Mouse (Mus musculus) heart, adult 2 months (tissue): Measurements from ENCODE around the gene Bhlha15. TPM values are rescaled to one million over a fixed set of nuclear protein-coding genes. Genes with fewer than 3 reads are reported as not detected.

Experiments
- DNase-seq, 2 experiments: peaks; one replicate each; pipeline ENCODE4 v3.0.0; 2021
- H3K27ac ChIP-seq: fragments of 200-600 bp; 2 replicates; pipeline ENCODE4 v1.8.1; 2022
- H3K27me3 ChIP-seq: fragments of 200-500 bp; 2 replicates; pipeline ENCODE4 v1.6.1; 2012; ENCODE audit warnings: mild to moderate bottlenecking, low read length, inconsistent platforms, mixed read lengths; ENCODE audit not compliant: control insufficient read depth, insufficient read depth
- H3K36me3 ChIP-seq: fragments of 200-500 bp; 2 replicates; pipeline ENCODE4 v1.6.1; 2012; ENCODE audit warnings: low read length, inconsistent platforms; ENCODE audit not compliant: control insufficient read depth, insufficient read depth
- H3K4me1 ChIP-seq: fragments of 200-500 bp; 2 replicates; pipeline ENCODE4 v1.6.1; 2011; ENCODE audit warnings: low read length; ENCODE audit not compliant: control insufficient read depth, insufficient read depth
- H3K4me3 ChIP-seq: fragments of 200-600 bp; 2 replicates; pipeline ENCODE4 v1.8.1; 2022
- H3K79me2 ChIP-seq: fragments of 200-500 bp; replicated peaks from 2 replicates; pipeline ENCODE4 v1.6.1; 2012; ENCODE audit warnings: mild to moderate bottlenecking, inconsistent platforms, low read length, moderate library complexity, mixed read lengths; ENCODE audit not compliant: control insufficient read depth, insufficient read depth
- H3K9ac ChIP-seq: fragments of 200-500 bp; 2 replicates; pipeline ENCODE4 v1.6.1; 2012; ENCODE audit warnings: low read depth, mild to moderate bottlenecking, control low read depth, inconsistent platforms, low read length, mixed read lengths
- CTCF ChIP-seq: fragments of 200-600 bp; IDR thresholded peaks from 2 replicates; pipeline ENCODE4 v1.8.1; 2022; ENCODE audit warnings: antibody characterized with exemption, mild to moderate bottlenecking, moderate library complexity
- EP300 ChIP-seq: fragments of 200-500 bp; IDR thresholded peaks from 2 replicates; pipeline ENCODE4 v1.6.1; 2011; ENCODE audit warnings: low read depth, low read length, control low read depth; ENCODE audit not compliant: insufficient read depth
- POLR2A ChIP-seq: fragments of 200-500 bp; IDR thresholded peaks from 2 replicates; pipeline ENCODE4 v1.6.1; 2011; ENCODE audit warnings: mild to moderate bottlenecking, low read depth, low read length, control low read depth; ENCODE audit not compliant: insufficient read depth
- WGBS: fragments of 180-500 bp; shearing (Covaris S2); methylation state at CpG from one replicate; pipeline ENCODE4 v1.1.7; 2018; 5-methylcytosine and 5-hydroxymethylcytosine counted together
- intact Hi-C: fragments of 180-260 bp; cut with DNase I; formaldehyde crosslinking; loops from one replicate; pipeline ENCODE4 v1.15.1; 2025
- polyA plus RNA-seq: library from polyadenylated mRNA; depleted of rRNA; stranded (reverse); fragments of >200 nt; gene quantifications from 2 replicates; pipeline ENCODE4 v1.2.3, GENCODE M21; 2012
- total RNA-seq, 2 experiments: library from RNA; stranded (reverse); gene quantifications; 2 replicates each; pipeline ENCODE4 v1.2.3; 2021

Bhlha15 gene
- total and polyA plus RNA-seq, 3 experiments, result 0.08 TPM; not detected in 2

GRCm38 (mm10) chr5:144204911-144205310 lies 14.8 kb downstream of the Bhlha15 start:
- H3K9ac ChIP-seq, result no peak overlapping the region
- no peaks in the 10 kb centered on the region for H3K27me3 ChIP-seq
- 90% methylated on average over 10 of the region's 10 CpGs for WGBS
- intact Hi-C loops, result loop anchor here (5.0 to 10.0 kb wide), 2 partner anchors 180 to 527 kb away; no protein-coding TSS in a partner anchor
- DNase-seq, result no peak
- H3K27ac ChIP-seq, result no peak overlapping the region
- H3K36me3 ChIP-seq, result no peaks in the 10 kb centered on the region
- no peaks in the 10 kb centered on the region for H3K4me1 ChIP-seq
- TF ChIP-seq EP300, result no peak
- no peak for TF ChIP-seq CTCF
- TF ChIP-seq POLR2A, result no peak
- no peaks in the 10 kb centered on the region for H3K79me2 ChIP-seq
- no peak overlapping the region for H3K4me3 ChIP-seq

GRCm38 (mm10) chr5:144206069-144206468 lies 16.0 kb downstream of the Bhlha15 start:
- H3K9ac ChIP-seq, result no peak overlapping the region
- H3K27me3 ChIP-seq, result no peaks in the 10 kb centered on the region
- no peaks in the 10 kb centered on the region for H3K36me3 ChIP-seq
- TF ChIP-seq CTCF (no peak), POLR2A (no peak), EP300 (no peak)
- WGBS, result 97% methylated on average over 15 of the region's 15 CpGs
- intact Hi-C loops, result loop anchor here (5.0 to 10.0 kb wide), 2 partner anchors 179 to 526 kb away; no protein-coding TSS in a partner anchor
- no peaks in the 10 kb centered on the region for H3K79me2 ChIP-seq
- no peak overlapping the region for H3K27ac ChIP-seq
- H3K4me1 ChIP-seq, result no peaks in the 10 kb centered on the region
- DNase-seq, result no peak
- H3K4me3 ChIP-seq, result no peak overlapping the region

- H3K4me1 ChIP-seq, result no peaks in the 10 kb centered on the region
- no peak overlapping the region for H3K4me3 ChIP-seq
- TF ChIP-seq CTCF, result peak; percentile 94
- no peak for TF ChIP-seq EP300
- H3K27ac ChIP-seq, result no peak overlapping the region
- 51% methylated on average over 11 of the region's 11 CpGs for WGBS
- peak; percentile 30 to 60 for DNase-seq
- no peak overlapping the region for H3K9ac ChIP-seq
- intact Hi-C loops, result loop anchor here (5.0 to 10.0 kb wide), 2 partner anchors 177 to 525 kb away; no protein-coding TSS in a partner anchor
- no peaks in the 10 kb centered on the region for H3K36me3 ChIP-seq
- H3K27me3 ChIP-seq, result no peaks in the 10 kb centered on the region
- H3K79me2 ChIP-seq, result no peaks in the 10 kb centered on the region
Measured at GRCm38 (mm10) chr5:144207478-144207877, 17.4 kb downstream of the Bhlha15 start.

- H3K79me2 ChIP-seq, result no peaks in the 10 kb centered on the region; the same call in 1 of the 2 replicates
- peak; percentile 49 to 67 for DNase-seq
- no peak overlapping the region for H3K9ac ChIP-seq
- WGBS, result 41% methylated on average over 7 of the region's 7 CpGs
- no peaks in the 10 kb centered on the region for H3K27me3 ChIP-seq
- H3K4me1 ChIP-seq, result peaks cover 2% of the 10 kb centered on the region
- TF ChIP-seq POLR2A, result no peak
- peak; percentile 89 for TF ChIP-seq CTCF
- 0 out of 2 replicates have a peak, but pooled peaks have one; percentile 33 for TF ChIP-seq EP300
- intact Hi-C loops, result no loop called here
- H3K4me3 ChIP-seq, result no peak overlapping the region
- H3K36me3 ChIP-seq, result no peaks in the 10 kb centered on the region
- H3K27ac ChIP-seq, result no peak overlapping the region
Measured at GRCm38 (mm10) chr5:144214453-144214852, 24.4 kb downstream of the Bhlha15 start.

GRCm38 (mm10) chr5:144215992-144216391 lies 25.9 kb downstream of the Bhlha15 start:
- no peak for DNase-seq
- Histone ChIP-seq H3K27me3 (no peaks in the 10 kb centered on the region), H3K4me1 (peaks cover 4% of the 10 kb centered on the region), H3K9ac (no peak overlapping the region), H3K4me3 (no peak overlapping the region), H3K36me3 (no peaks in the 10 kb centered on the region), H3K79me2 (no peaks in the 10 kb centered on the region; the same call in 1 of the 2 replicates), H3K27ac (no peak overlapping the region)
- intact Hi-C loops, result no loop called here
- TF ChIP-seq EP300 (no peak), CTCF (no peak), POLR2A (no peak)
- WGBS, result 96% methylated on average over 2 of the region's 2 CpGs

- intact Hi-C loops, result no loop called here
- H3K36me3 ChIP-seq, result no peaks in the 10 kb centered on the region
- DNase-seq, result no peak
- H3K27me3 ChIP-seq, result no peaks in the 10 kb centered on the region
- TF ChIP-seq EP300 (no peak), CTCF (no peak), POLR2A (no peak)
- H3K79me2 ChIP-seq, result no peaks in the 10 kb centered on the region; the same call in 1 of the 2 replicates
- no peak overlapping the region for H3K27ac ChIP-seq
- WGBS, result 84% methylated on average over 7 of the region's 7 CpGs
- no peak overlapping the region for H3K9ac ChIP-seq
- H3K4me3 ChIP-seq, result no peak overlapping the region
- H3K4me1 ChIP-seq, result peaks cover 10% of the 10 kb centered on the region
Measured at GRCm38 (mm10) chr5:144218061-144218460, 28.0 kb downstream of the Bhlha15 start.
